Comparison of ENCODE assay signal across 15 mouse cellular contexts in genomic region chr2:166182009-166182685, GRCm38 (mm10). TPM values are rescaled to one million over a fixed set of nuclear protein-coding genes. Genes with fewer than 3 reads are reported as not detected.
A peak's percentile ranks its signal among the peaks of the same experiment; 100 is the strongest.
DNase-seq lines count a peak whose midpoint lies in the region; ATAC-seq and TF ChIP-seq lines count a peak whose summit lies in the region.
"Had no signal": no experiment of that assay in that cellular context is flagged by ENCODE, and none has a peak within 500 bp of the region (broad histone marks: within the 10 kb centered on the region; RNA-seq: fewer than 3 reads in every experiment).

No protein-coding gene starts in this region.

- H3K36me3 ChIP-seq in heart, embryonic 10.5 days: no peaks in the 10 kb centered on the region
- no peaks in the 10 kb centered on the region for H3K36me3 ChIP-seq in heart, embryonic 11.5 days (ENCODE audit: control insufficient read depth, insufficient read depth, low read length)
- no peaks in the 10 kb centered on the region for H3K36me3 ChIP-seq in E14TG2a.4 (ENCODE audit: insufficient read depth, low read length)
- no peaks in the 10 kb centered on the region for H3K36me3 ChIP-seq in hindbrain, postnatal 0 days (ENCODE audit: insufficient read depth, low read length)

- no peak for TF ChIP-seq POLR2A in brain, embryonic 14.5 days (IDR thresholded peaks at IDR 0.05; ENCODE audit: borderline replicate concordance, extremely low read depth, insufficient read depth, insufficient read length, poor library complexity, severe bottlenecking)

- peak overlapping the region; percentile 49; the same call in 1 of the 2 replicates for H3K27ac ChIP-seq in heart, embryonic 10.5 days
- H3K27ac ChIP-seq in heart, embryonic 11.5 days (ENCODE audit: low read depth, low read length): no peak overlapping the region
- H3K27ac ChIP-seq in hindbrain, postnatal 0 days: no peak overlapping the region

- no peaks in the 10 kb centered on the region for H3K27me3 ChIP-seq in heart, embryonic 10.5 days (ENCODE audit: insufficient read depth, poor library complexity, severe bottlenecking)
- H3K27me3 ChIP-seq in heart, embryonic 11.5 days (ENCODE audit: control insufficient read depth, insufficient read depth, low read length): no peaks in the 10 kb centered on the region
- H3K27me3 ChIP-seq in E14TG2a.4 (ENCODE audit: insufficient read depth, low read length): 0 out of 2 replicates have a peak, but pooled peaks cover 8% of the 10 kb centered on the region
- no peaks in the 10 kb centered on the region for H3K27me3 ChIP-seq in hindbrain, postnatal 0 days (ENCODE audit: insufficient read depth, low read length)

- H3K4me1 ChIP-seq in heart, embryonic 10.5 days: peaks cover 61% of the 10 kb centered on the region
- peaks cover 33% of the 10 kb centered on the region for H3K4me1 ChIP-seq in heart, embryonic 11.5 days (ENCODE audit: control insufficient read depth, insufficient read depth, low read length)
- H3K4me1 ChIP-seq in E14TG2a.4 (replicated peaks; ENCODE audit: low read depth, low read length): peaks cover 86% of the 10 kb centered on the region
- H3K4me1 ChIP-seq in hindbrain, postnatal 0 days (ENCODE audit: insufficient read depth, low read length): no peaks in the 10 kb centered on the region
- H3K4me1 ChIP-seq: megakaryocyte, embryonic 14.5 days had no signal

- no peak overlapping the region for H3K9ac ChIP-seq in heart, embryonic 11.5 days (ENCODE audit: low read depth, low read length)
- H3K9ac ChIP-seq in hindbrain, postnatal 0 days (replicated peaks; ENCODE audit: low read length): no peak overlapping the region

- no peaks in the 10 kb centered on the region for H3K9me3 ChIP-seq in heart, embryonic 10.5 days
- no peaks in the 10 kb centered on the region for H3K9me3 ChIP-seq in heart, embryonic 11.5 days (replicated peaks; ENCODE audit: control insufficient read depth, low read length)
- no peaks in the 10 kb centered on the region for H3K9me3 ChIP-seq in E14TG2a.4 (ENCODE audit: low read length)
- H3K9me3 ChIP-seq in hindbrain, postnatal 0 days (ENCODE audit: low read length): no peaks in the 10 kb centered on the region

- no peak for TF ChIP-seq CTCF in E14TG2a.4 (conservative IDR thresholded peaks at IDR 0.05; ENCODE audit: low read length)
- TF ChIP-seq CTCF in brain, embryonic 14.5 days (IDR thresholded peaks at IDR 0.05; ENCODE audit: borderline replicate concordance, extremely low read depth, insufficient read depth, insufficient read length): no peak
- no peak for TF ChIP-seq CTCF in hindbrain, postnatal 0 days (IDR thresholded peaks at IDR 0.05; ENCODE audit: low read depth)

- 84% methylated on average over 15 of the region's 15 CpGs for WGBS in heart, embryonic 10.5 days
- 89% methylated on average over 15 of the region's 15 CpGs for WGBS in heart, embryonic 11.5 days (ENCODE audit: insufficient replicate concordance)
- WGBS in hindbrain, postnatal 0 days: 58% methylated on average over 15 of the region's 15 CpGs

- no peak for DNase-seq in heart, embryonic 10.5 days (ENCODE audit: low spot score)
- peak; percentile 77 for DNase-seq in brain, embryonic 14.5 days (ENCODE audit: low read depth)
- peak; percentile 51 for DNase-seq in hindbrain, postnatal 0 days (ENCODE audit: low spot score)
- no peak for DNase-seq in thymus, adult 18-20 months
- DNase-seq in left cerebral cortex, adult 8-10 months (ENCODE audit: low spot score in 2 of 2): no peak
- DNase-seq: cerebellum, postnatal 36 days; kidney, postnatal 10 days; liver; lung, adult 2 months; thymus, postnatal 25 days had no signal

- no peak overlapping the region for H3K4me2 ChIP-seq in heart, embryonic 11.5 days
- no peak overlapping the region for H3K4me2 ChIP-seq in hindbrain, postnatal 0 days (ENCODE audit: low read depth, low read length)

- no peak for ATAC-seq in heart, embryonic 11.5 days (replicated peaks; ENCODE audit: insufficient number of reproducible peaks, low FRiP score, low TSS enrichment)
- peak; percentile 41 for ATAC-seq in hindbrain, postnatal 0 days
- no peak for ATAC-seq in activated CD4-positive, CD25-positive, alpha-beta regulatory T cell, adult 4 months
- ATAC-seq: CD4-positive, CD25-positive, alpha-beta regulatory T cell, adult 4 months had no signal

- no peak overlapping the region for H3K4me3 ChIP-seq in heart, embryonic 10.5 days
- no peak overlapping the region for H3K4me3 ChIP-seq in heart, embryonic 11.5 days (ENCODE audit: low read depth, low read length)
- H3K4me3 ChIP-seq in E14TG2a.4 (replicated peaks; ENCODE audit: low read length): 0 out of 2 replicates have a peak overlapping the region, but pooled peaks have one; percentile 20
- no peak overlapping the region for H3K4me3 ChIP-seq in hindbrain, postnatal 0 days (ENCODE audit: low read length)
- H3K4me3 ChIP-seq: megakaryocyte, embryonic 14.5 days had no signal

RNA-seq across cellular contexts. Expression of gene Sulf2, which starts 26.7 kb away (rescaled TPM):
- polyA plus RNA-seq in heart, embryonic 10.5 days (2016; fragmentation: Nextera tagmentation; extraction: Ambion mirVana): 94.7 and 103 TPM in 2 replicates
- 111 and 114 TPM in 2 replicates for polyA plus RNA-seq in heart, embryonic 11.5 days (2014; fragmentation: Nextera tagmentation; extraction: Ambion mirVana)
- polyA plus RNA-seq in brain, embryonic 14.5 days (2012; rRNA removed): 99.2 and 170 TPM in 2 replicates
- 111 and 114 TPM in 2 replicates for total RNA-seq in hindbrain, postnatal 0 days (2014; rRNA removed)
- 71.4 and 81.6 TPM in 2 replicates for polyA plus RNA-seq in hindbrain, postnatal 0 days (2015; fragmentation: Nextera tagmentation; extraction: Ambion mirVana)
- 1 to 10 TPM; 1.3 to 1.5 TPM for polyA plus RNA-seq in activated CD4-positive, CD25-positive, alpha-beta regulatory T cell, adult 4 months (2017; shearing (Covaris generic))
- total RNA-seq in left cerebral cortex, adult 8-10 months (2022): 10 to 100 TPM; 87.4 to 91.5 (median 88.6) TPM

Comparison
In these comparisons a context has a peak if more than half of its experiments do, and no peak if none do; other contexts are left out.
1. DNase-seq: peak in brain, embryonic 14.5 days (single experiment) and hindbrain, postnatal 0 days (single experiment); none in heart, embryonic 10.5 days (single experiment), thymus, adult 18-20 months (0 of 2) and left cerebral cortex, adult 8-10 months (0 of 2).
2. RNA of gene Sulf2, which starts 26.7 kb away (polyA plus RNA-seq): 99.2 to 170 TPM in brain, embryonic 14.5 days, 111 to 114 TPM in heart, embryonic 11.5 days, 94.7 to 103 TPM in heart, embryonic 10.5 days and 71.4 to 81.6 TPM in hindbrain, postnatal 0 days; 1.3 to 1.5 TPM in activated CD4-positive, CD25-positive, alpha-beta regulatory T cell, adult 4 months; every median in the first group is over 10 times any median in the second.